Mouse (Mus musculus) ovary, postnatal 14 days (tissue): Measurements from ENCODE around the gene Ppp4c.
"Not testable (repeated sequence)": the region's sequence is repeated elsewhere in the genome, so short reads cannot be mapped to it uniquely, and the experiment has no call there.

ENCODE experiments used
- DNase-seq: peaks from one replicate; pipeline ENCODE4 v3.0.0; 2022; ENCODE audit warnings: low spot score

Gene Ppp4c

DNA sequence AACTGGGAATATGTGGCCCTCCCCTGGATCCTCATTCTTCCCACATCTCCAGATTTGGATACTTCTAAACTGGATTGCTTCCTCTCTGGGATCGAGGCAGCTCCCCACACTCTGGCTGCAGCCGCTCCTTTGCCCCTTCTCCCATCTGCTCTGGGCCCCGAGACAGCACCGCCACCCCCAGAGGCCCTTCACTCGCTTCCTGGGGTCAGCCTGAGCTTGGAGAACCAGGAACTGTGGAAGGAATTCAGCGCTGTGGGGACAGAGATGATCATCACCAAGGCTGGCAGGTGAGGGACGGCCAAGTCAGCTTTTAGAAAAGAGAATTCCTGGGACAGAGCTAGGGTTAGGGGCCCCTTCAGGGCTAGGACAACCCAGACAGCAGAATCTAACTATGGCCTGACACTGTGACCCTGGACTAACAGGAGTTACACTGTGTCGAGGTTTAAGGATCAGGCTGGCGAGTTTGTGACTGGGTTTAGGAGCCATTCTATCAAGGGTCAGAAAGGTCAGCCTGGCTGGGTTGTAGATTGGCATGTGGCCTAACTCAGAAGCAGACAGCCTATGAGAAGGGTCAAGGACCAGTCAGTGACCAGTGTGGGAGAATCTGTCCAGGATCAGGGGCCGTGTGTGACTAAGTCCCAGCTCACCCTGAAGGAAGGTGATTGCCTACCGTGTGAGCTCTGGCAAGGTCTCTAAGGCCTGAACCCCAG lies 10.5 kb downstream of the Ppp4c start:
- no peak for DNase-seq

DNA sequence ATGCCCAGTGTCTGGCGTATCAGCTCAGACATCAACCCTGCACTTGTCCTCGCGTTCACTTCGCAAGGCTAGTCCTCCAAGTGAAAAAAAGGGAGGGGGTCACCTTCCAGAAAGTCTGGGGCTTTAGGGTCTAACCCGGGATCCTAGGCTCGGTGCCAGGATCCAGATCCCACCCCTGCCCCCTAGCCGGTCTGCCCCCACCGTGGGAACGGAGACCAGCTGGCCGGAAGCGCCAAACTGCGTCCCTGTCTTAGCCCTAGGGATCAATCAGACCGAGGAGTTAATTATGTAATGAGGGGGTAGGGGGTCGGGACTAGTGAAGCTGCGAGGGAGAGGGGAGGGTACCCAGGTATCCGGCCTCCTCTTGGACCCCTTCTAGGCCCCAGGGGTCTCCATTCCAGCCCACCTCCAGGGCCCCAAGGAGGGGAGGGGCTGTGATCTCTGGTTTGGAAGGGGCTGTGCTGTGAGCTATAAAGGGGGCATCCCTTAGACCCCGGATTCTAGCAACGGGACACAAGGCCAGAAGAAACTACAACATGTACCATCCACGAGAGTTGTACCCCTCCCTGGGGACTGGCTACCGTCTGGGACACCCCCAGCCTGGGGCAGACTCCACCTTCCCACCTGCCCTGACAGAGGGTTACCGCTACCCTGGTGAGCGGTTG lies 11.2 kb downstream of the Ppp4c start, which contains the start of gene Tbx6:
Gene Tbx6, plus strand, starts transcription at position 513 of the 665 bp plus-strand sequence.
- no peak for DNase-seq

DNA sequence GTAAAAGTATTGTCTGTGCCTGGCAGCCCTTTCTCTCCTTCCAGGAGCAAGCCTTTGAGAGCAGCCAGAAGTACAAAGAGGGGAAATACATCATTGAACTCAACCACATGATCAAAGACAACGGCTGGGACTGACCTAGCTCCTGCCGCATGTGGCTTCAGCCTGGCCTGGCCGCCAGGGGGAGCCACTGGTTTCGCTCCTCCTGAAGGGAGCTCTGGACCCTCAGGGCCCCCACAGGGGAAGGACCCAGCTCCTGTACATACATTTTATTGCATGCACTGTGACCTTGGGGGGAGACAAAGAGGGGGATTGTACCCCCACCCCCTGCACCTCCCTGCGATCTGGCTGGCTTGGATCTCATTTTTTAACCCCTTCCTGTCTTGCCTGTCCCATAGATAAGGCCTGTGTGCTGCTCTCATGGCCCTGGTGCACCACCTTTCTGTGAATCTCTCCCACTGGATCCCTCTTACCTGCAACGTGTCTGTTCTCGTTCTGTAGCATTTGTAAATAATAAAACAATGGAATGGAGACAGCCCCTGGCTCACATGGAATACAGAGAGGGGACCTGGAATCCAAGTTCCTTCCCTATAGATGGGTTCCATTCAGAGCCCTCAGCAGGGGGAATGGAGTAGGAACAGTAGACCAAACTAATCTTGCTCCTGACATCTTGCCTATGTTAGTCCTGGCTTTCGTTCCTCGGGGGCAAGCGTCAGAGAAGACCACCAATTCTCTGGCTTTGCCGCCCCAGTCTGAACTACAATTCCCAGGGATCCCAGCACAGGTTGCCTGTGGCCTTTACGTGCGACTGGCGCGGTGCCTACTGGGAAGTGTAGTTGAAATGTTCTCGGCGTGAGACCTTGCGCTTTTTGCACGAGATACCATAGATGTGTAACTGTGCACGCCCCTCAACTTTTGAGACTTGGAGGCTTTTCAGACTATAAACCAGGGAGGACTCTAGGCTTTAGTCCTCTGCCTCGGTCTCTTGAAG lies 12.0 kb downstream of the Ppp4c start:
- DNase-seq = peak; percentile 76

DNA sequence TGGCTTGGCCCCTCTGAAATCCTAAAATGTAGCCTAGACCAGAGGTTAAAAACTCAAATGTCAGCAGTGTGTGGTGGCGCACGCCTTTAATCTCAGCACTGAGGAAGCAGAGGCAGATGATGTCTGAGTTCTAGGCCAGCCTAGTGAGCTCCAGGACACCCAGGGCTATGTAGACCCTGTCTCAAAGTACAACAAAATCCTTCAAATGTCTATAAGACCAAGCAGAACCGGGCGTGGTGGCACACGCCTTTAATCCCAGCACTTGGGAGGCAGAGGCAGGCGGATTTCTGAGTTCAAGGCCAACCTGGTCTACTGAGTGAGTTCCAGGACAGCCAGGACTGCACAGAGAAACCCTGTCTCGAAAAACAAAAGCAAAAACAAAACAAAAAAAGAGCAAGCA lies 13.2 kb downstream of the Ppp4c start:
- DNase-seq = not testable (repeated sequence)

DNA sequence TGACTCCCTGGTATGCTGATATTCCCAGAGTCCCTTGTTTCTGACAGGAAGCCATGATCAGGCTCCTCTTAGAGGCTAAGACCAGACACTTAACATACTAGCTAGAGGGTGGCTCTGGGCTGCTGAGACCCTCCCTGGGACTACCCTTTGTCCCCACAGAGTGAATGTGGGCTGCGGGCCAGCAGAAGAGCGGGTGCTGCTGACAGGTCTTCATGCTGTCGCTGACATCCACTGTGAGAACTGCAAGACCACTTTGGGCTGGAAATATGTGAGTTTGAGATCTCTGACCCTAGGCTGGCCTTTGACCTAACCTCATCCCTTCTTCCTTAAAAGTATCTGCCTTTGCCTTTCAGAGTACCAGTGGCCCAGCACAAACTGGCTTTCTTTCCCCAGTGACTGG lies 14.1 kb downstream of the Ppp4c start:
- DNase-seq = no peak

DNA sequence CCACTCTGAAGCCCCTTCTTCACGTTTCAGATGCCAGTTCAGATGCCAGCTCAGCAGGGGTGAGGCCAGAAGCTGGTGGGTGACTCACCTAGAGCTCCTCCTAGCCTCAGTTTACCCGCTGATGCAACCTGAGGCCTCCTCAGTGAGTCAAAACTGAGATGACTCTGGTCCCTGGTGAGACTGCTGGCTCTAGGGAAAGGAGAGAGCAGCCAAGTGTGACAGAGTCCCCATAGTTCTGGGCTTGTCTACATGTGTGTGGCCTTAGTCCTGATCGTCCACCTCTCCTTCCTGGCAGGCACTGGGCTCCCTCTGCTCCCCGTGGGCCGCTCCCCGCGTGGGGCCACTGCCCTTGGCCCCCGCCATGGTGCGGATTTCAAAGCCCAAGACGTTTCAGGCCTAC lies 14.8 kb downstream of the Ppp4c start:
- DNase-seq = no peak

DNA sequence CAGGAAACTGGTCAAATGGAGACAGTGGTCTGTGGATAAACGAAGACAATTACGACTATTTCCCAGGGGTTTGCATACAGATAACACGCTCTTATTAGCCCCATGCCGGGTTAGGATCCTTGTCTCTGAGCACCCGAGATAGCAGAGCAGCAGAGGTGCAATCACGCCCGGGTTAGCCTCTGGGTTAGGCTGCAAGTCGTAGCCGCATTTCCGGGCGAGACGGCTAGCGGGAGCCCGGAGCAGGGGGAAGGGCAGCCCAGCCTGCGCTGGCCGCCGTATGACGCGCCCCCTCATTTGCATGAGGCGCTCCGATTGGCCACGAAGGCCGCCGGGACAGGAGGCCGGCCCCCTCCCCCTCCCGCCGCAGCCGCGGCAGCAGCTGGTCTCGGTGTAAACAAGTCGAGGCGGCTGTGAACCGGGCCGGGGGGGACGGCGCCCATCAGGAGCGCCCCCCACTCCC lies 15.7 kb downstream of the Ppp4c start, which contains the start of gene Ypel3:
Gene Ypel3, plus strand, starts transcription at position 358 of the 460 bp plus-strand sequence.
- DNase-seq = peak; percentile 88

DNA sequence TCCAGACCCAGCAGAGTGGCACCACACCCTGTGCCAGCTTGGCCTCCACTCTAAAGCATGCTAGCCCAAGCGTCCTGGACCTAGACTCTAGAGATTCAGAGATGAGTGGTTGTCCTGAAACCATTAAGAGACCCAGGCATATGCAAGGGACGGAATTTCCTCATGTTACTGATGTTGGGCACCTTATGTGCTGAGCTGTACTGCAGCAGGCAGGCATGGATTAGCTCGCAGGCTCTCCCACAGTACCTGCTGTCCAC lies 16.4 kb downstream of the Ppp4c start:
- DNase-seq = no peak

DNA sequence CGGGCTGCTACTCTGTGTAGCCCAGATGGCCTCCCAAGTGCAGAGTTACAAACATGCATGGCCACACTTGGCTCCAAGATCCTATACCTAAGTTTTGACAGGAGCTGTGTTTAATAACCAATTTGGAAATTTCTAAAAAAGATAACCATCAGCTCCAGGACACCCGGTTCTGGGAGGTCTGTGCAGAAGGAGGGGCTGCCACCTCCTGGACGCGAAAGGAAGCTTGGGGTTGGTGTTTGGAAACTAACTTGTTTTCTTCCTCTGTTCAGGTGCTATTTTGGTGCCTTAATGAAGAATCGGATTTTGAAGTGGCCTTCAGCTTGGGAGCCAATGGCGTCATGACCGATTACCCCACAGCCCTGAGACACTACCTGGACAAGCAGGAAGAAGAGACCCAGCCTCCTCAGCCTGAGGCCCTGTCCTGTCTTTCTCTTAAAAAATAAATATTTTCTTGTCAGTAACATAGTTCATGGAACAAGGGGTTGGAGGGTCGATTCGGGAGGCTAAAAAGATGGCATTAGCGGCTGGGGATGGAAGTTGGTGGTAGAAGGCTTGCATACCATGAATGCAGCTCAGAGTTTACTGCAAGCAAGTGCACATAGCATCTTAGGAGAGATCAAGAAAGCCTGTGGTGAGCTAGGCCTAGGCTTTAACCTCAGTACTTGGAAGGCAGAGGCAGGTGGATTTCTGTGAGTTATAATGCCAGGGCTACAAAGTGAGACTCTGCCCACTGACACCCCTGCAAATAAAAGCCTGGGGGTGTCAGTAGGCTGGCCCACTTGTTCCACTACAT lies 16.9 kb downstream of the Ppp4c start:
- no peak for DNase-seq

DNA sequence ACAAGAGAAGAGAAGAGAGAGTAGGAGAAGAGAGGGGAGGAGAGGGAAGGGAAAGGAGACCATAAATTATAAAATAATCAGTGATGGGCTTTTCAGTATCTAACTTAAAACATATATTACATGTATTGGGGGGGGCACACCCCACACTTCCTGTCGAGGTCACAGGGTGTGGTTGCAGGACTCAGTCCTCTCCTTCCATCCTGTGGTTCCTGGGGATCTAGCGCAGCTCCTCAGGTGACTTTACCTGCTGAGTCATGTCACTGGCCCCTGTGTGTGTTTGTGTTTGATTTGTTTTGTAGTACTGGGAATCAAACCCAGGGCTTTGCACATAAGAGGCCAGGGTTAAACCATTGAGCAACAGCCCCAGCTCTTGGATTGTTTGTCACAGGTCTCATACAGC lies 17.8 kb downstream of the Ppp4c start:
- no peak for DNase-seq

DNA sequence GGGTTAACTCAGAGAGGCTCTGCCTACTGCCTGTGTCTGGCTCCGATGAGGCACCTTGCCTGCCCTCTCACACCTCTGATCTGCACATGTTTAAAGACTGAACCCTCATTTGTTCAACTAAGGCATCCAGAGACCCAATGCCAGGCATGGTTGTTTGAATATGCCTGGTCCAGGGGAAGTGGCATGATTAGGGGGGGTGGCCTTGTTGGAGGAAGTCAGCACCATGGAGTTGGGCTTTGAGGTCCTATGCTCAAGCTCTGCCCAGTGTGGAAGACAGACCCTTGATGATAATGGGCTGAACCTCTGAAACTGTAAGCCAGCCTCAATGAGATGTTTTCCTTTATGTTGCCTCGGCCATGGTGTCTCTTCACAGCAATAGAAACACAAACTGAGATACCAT lies 18.9 kb downstream of the Ppp4c start:
- no peak for DNase-seq

DNA sequence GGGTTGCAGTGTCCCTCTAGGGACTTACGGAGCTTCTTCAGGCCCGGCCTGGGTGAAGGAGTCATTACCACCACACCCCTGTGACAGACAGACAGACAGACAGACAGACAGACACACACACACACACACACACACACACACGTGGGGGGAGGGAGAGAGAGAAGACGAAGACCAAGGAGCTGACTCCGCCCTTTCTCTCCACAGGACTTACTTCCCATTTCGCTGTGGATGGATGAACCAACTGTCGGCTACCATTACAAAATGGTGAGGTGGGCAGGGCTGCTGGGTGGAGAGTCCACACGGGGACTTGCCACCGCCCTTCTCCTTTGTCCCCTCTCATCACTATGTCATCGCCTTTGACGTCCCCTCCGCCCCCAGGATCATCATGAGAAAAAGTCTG lies 21.5 kb downstream of the Ppp4c start:
- DNase-seq = no peak

DNA sequence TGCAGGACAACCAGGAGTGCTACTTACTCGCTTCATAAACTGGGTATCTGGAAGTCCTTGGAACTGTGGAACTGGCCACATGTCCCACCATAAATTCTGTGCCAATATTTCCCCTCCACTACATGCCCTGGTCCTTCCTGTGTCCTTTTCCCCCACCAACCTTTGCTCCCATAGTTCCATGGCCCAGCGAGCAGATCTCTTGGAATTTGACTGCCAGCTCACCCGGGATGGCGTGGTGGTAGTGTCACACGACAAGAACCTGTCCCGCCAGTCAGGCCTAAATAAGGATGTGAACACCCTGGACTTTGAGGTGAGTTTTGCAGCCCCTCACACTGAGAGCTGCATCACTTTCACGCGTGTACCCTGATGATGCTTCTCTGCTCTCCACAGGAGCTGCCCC lies 25.3 kb downstream of the Ppp4c start:
- DNase-seq = no peak

DNA sequence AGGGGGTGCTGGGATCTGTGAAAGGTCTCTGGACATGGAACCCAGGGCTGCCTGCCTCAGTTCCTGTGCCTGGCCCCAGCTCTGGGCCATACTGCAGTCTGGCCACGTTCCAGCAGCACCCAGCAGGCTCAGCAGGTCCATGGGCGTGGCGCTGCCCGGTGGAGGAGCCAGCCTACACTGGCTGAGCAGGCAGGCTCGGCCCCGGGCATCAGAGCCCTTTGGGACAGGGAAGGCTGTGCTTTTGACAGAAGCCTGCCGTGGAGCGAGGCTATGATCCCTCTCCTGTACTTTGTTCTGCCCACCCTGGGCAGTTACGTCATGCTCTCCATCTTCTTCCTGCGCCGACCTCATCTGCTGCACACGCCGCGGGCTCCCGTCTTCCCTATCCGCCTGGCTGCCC lies 26.1 kb downstream of the Ppp4c start, which contains the start of gene Gdpd3:
Gene Gdpd3, plus strand, starts transcription at position 134 of the 400 bp plus-strand sequence.
- DNase-seq = no peak

DNA sequence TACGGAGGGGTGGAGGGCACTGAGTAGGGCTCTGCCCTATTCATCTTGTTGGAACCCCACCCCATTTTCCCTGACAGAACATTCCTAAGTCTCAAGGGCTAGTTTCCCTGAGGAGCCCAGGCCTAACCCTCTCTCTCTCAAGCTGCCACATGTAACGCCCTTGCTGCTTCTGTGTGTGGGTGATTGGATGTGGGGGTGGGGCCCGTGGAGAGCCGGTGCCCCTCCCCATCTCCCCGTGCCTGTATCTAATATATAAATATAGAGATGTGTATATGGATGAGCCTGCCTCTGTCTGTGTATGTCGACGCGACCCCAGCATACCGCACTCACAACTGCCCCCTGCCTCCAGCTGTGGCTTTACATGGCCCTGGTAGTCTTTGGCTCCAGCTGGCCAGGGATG lies 26.8 kb downstream of the Ppp4c start:
- DNase-seq = no peak

DNA sequence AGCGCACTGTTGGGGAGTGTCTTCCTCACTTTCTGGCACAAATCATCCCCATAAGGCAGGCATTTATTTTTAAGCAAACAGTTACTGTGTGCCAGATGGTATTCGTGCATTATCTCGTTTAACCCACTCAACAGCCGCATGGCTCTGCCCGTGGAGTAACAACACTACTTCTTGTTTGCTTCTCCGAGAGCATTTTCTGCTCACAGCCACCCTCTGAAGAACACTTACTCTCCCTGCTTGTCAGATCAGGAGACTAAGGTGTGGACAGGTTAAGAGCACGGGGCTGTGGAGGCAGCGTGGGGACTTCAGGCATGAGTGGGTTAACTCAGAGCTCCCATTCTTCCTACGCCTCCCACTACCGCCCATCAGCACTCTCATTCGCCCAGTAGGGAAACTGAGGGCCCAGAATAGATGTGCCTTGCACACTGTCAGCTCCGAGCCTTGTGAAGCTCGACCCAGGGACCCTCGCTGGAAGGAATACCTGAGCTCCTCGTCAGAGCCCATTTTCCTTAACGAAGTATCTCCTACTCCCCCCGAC lies 29.8 kb downstream of the Ppp4c start:
- DNase-seq = no peak

DNA sequence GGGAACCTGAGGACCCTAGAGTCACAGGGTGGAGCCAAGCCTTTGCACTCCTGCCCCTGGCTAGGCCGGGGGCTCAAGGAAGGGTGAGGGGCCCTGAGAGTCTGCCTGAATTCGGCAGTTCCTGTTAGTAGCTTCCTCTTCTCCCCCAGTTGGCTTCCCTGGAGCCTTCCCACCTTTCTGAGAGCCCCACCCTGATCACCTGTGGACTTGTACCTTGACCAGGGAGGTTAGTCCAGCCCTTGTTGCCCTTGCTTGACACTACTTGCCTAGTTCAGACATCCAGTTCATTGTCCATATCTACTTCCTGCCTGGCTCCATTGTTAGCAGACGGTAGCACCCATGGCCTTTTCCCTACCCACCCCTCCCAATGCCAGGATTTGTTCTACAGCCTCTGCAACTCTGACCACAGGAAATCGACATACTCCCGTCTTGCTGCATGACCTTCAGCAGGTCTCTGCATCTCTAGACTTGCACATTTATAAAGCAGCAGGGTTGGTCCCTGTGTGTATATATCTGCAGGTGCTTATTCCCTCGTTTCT lies 30.7 kb downstream of the Ppp4c start:
- no peak for DNase-seq

DNA sequence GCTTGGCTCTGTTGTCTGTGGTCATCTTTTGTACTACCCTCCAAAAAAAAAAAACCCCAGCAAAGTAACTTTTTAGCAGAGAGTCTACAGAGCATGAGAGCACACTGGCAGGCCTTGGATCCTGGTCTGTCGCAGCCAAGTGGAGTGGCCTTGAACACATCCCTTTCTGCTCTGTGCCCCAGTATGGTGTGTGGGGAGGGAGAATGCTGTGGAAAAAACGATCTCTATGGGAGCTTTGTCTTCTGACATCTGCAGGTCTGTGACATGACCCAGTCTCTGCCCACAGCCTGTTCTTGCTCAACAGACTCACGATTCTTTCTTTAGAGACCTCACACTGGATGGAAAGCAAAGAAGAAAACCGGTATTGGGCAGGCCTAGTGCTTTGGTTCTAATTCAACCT lies 31.3 kb downstream of the Ppp4c start:
- DNase-seq = no peak

DNA sequence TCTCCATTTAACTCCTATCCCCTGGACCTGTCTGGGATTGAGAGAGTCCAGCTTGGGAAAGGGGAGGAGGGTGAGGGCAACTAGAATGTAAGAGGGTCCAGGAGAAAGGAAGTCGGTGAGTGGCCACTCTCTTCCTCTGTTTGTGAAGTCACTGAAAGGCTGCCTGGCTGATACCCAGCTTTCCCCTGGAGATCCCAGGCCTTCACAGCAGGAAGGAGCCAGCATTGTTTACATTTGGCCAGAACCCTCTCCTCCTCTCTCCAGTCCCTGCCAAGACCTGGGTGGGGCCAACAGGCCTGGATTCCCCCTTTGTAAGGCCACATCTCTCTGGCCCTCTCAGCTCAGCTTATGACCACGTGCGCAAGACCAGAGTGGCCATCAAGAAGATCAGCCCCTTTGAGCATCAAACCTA lies 31.9 kb downstream of the Ppp4c start:
- peak; percentile 68 for DNase-seq

DNA sequence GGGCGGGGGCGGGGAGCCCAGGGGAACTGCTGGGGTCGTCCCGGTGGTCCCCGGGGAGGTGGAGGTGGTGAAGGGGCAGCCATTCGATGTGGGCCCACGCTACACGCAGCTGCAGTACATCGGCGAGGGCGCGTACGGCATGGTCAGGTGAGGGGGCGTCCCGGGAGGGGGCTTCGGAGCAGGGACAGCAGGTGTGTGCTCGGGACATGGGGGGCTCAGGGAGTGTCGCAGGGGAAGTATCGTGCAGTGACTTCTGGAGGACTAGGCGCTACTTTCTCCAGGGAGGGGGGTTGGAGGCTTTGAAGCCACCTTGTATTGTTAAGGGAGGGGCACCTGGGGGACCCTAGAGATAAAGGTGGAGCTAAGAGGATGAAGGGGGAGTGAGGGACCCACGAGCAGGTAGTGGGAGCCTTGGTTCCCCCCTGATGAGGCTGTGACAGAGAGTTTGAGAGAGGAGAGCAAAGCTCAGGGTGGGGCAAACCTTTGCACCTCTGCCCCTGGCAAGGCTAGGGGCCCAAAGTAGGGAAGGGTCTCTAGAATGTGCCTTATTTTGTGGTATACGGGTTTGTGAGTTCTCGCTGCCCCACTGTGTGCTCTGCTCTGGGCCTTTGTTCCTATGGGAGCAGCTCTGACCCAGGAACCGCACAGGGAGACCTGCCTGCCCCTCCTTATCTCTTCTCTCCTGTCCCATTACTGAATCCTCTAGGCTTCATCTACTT lies 32.5 kb downstream of the Ppp4c start:
- DNase-seq = no peak
